Mouse (Mus musculus) liver, adult 2 months (tissue): ENCODE data around the gene Ftcd.

Experiments used
- CTCF ChIP-seq: fragments of 200-500 bp; IDR thresholded peaks from 2 replicates; pipeline ENCODE4 v1.5.1; 2011; ENCODE audit warnings: low read depth, low read length, control low read depth
- POLR2A ChIP-seq: fragments of 200-500 bp; IDR thresholded peaks from 2 replicates; pipeline ENCODE4 v1.6.1; 2011; ENCODE audit warnings: low read length, control low read depth; ENCODE audit not compliant: insufficient read depth; ENCODE audit errors: extremely low read depth

DNA sequence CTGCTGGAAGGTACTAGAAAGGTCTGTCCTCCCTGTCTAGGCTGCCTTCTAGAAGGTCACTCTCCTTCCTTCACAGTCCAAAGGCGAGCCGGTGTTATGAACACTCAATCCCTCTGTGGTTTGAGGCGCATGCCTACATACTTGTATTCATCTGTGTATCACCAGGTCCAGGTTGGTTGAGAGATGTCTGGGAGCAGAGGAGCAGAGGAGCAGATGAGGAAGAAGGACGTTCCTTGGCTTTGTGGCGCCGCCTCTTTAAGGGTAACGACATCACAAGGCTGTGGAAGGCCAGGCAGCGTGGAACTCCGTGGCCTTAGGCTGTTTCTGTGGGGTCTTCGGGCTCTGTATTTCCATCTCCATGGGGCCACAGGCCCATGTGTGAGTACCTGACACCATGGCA, 13.5 kb upstream of the Ftcd start, which contains the start of gene Spatc1l:
- TF ChIP-seq POLR2A (no peak), CTCF (no peak)
